Mouse (Mus musculus): ENCODE measurements around the gene Gm28048.

Gene Gm28048

GRCm38 (mm10) chr11:22799987-22800424 lies 181.9 kb downstream of the Gm28048 start:
- no peak for DNase-seq (ENCODE audit: low spot score in 2 of 2)

- DNase-seq (ENCODE audit: low spot score in 2 of 2), result no peak
These were observed 183.0 kb downstream of the Gm28048 start for GRCm38 (mm10) chr11:22798916-22799315.

- DNase-seq (ENCODE audit: low spot score in 2 of 2), result no peak
These were observed 187.2 kb downstream of the Gm28048 start for GRCm38 (mm10) chr11:22794734-22795133.

GRCm38 (mm10) chr11:22793881-22794203 lies 188.0 kb downstream of the Gm28048 start:
- no peak for DNase-seq (ENCODE audit: low spot score in 2 of 2)

GRCm38 (mm10) chr11:22793176-22793880 lies 188.6 kb downstream of the Gm28048 start:
- DNase-seq (ENCODE audit: low spot score in 2 of 2), result no peak

- no peak for DNase-seq (ENCODE audit: low spot score in 2 of 2)
These were observed 189.7 kb downstream of the Gm28048 start for GRCm38 (mm10) chr11:22792149-22792548.

- DNase-seq (ENCODE audit: low spot score in 2 of 2), result no peak
These were observed 190.2 kb downstream of the Gm28048 start for GRCm38 (mm10) chr11:22791726-22792125.

- DNase-seq (ENCODE audit: low spot score in 2 of 2), result no peak
These were observed 194.1 kb downstream of the Gm28048 start for GRCm38 (mm10) chr11:22787833-22788232.
